Mouse (Mus musculus): ENCODE data around the gene Gm7942.
"Not testable (repeated sequence)": the region's sequence is repeated elsewhere in the genome, so short reads cannot be mapped to it uniquely, and the experiment has no call there.

Gm7942 gene

DNA sequence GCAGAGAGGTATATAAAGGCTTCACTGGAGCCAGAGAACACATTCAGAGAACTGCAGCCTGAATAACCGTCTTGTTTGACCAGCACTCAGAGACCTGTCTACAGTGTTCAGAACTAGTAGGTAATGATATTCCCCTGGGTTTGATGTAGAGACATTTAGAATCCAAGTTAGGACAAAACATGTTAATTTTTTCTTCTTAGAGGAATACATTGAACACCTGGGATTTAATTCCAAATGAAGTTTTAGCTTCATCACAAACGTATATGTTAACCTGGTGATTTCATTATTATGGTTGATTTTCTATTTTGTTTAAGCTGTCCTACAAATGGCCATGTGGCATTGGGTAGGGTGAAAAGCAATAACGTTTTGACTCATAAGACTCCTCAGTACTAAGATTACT, at the start of gene Gm7942:
TSS of gene Gm7942 (plus strand) at position 301 of the 400 bp plus-strand sequence.
- not testable (repeated sequence) for DNase-seq

All from right cerebral cortex, postnatal 14 days (tissue).